Mouse (Mus musculus) adrenal gland, adult 18-20 months (tissue): Measurements from ENCODE around the gene Bend6. TPM values are rescaled to one million over a fixed set of nuclear protein-coding genes. Genes with fewer than 3 reads are reported as not detected.
"Not testable (repeated sequence)": the region's sequence is repeated elsewhere in the genome, so short reads cannot be mapped to it uniquely, and the experiment has no call there.

Source experiments
- DNase-seq, 2 experiments: peaks; one replicate each; pipeline ENCODE4 v3.0.0; 2021 to 2022; ENCODE audit warnings: low spot score in 2 of 2
- total RNA-seq, 2 experiments: library from RNA; stranded (reverse); gene quantifications; 1 replicate in 1 of 2; 2 replicates in 1 of 2; pipeline ENCODE4 v1.2.3; 2021

The Bend6 gene
- total RNA-seq, 2 experiments from 2014 or later: 0.83 to 1.2 TPM

DNA sequence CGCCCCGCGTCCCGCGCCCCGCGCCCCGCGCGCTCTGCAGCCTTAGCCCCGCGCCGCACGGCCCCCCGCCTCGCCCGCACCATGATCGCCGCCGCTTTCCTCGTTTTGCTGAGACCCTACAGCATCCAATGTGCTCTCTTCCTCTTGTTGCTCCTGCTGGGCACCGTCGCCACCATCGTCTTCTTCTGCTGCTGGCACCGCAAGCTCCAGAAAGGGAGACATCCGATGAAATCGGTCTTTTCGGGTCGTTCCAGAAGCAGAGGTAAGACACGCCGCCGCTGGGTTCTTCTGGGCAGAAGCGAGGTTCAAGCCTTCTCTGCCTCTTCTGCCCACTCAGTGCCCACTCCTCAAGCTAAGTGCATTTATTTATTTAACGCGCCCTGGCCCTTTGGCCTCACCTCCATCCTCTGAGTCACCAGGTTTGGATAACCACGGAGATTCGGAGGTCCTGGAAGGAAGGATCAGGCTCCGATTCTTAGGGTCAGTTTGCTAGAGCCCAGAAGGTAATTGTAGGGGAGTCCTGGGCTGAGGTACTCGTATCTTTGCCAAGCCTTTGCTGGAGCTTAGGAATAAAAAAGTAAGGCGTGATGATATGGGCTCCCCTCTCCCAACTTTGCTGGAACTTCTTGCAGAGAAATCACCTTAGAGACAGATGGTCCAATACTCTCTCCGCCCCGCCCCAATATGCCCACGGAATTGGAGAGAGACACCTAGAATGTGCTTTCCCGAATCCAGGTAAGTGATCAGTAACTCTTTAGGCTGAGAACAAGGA lies 761 bp upstream of the Bend6 start, which contains the start of gene Dst:
Gene Dst (plus strand): TSS at position 35 of the 772 bp plus-strand sequence.
- no peak for DNase-seq

DNA sequence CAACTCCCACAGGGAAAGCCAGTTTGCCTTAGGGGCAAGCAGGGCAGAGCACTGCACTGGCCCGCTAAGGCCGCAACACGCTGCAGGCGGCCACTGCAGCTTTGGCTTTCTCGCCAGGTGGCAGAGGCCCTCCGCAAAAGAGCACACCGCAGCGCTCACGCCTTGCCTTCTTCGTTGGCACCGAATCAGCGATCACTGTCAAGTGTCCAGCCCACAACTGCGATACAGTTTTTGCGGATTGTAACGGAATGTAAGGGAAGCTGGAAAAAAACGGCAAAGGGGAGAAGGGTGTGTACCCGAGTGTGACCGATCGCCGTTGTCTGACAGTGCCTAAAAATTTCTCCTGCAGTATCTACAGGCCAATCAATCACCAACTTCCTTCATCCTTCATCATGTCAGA lies 689 bp downstream of the Bend6 start:
- DNase-seq: no peak

DNA sequence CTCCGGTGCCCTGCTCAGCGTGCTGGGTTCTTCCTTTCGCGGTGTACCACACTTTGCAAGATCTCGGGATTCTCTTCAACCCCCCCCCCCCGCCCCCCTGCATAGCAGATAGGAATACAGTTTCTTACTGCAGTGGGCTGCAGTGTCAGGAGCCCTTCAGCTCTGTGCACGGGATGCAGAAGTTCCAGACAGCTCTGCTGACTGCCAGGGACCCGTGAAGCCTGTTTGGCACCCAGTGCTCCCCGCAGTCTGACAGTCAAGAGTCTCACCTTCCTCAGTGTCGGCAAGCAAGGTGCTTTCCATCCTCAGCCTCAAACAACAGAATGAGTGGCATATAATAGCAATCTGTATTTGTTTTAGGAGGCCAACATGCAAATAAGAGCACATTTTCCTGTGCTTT lies 1.4 kb downstream of the Bend6 start:
- no peak for DNase-seq

DNA sequence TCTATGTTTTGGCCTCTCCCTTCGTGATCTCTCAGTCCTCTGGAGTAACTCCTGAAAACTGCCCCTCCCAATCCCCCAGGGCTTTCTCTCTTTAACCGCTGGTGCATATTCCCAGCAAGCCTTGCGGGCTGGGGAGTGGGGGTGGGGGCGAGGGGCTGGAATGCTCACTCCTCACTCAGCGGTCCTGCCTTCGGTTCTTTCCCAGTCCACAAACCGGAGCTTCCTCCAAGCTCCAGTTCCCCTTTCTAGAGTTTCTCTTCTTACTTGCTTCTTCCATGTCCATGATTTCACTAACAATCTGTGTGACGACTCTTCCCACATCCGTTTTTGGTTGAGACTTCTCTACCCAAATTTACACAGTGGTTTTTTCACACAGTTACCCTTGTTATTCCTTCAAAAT lies 4.0 kb downstream of the Bend6 start:
- DNase-seq: no peak

DNA sequence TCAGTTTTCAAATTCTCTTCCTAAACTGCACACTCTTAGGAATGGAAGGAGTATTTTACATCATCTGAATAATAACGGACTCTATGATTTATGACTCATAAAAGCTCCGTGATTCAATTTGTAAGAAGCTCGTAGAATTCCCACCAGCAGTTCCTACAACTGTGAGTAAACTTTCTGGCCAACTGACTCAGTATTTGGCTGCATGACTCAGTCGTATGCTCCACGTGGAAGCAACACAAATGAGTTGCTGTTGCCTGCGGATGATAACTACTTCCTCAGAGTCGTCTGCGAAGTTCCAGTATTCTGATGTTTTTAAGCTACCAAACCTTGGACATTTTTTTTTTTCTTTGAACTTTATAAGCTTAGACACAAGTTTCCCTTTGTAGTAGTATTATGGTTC lies 7.4 kb downstream of the Bend6 start:
- DNase-seq: no peak

DNA sequence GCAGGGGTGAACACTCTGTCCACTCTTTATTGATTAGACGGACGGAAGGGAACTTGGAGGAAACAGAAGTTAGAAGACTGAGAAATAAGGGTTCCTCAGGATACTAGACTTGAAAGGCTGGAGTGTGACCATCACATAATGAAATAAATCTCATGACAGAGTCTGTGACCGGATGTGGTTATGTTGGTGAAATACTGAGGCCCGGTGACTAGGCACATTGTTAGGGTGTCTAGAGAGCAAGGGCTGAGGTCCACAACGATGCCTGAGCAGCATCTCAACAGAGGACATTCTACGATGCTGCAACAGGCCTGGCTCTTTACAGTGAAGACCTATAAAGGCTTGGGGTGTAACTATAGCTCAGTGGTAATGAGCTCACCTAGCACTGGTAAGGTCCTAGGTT lies 9.2 kb downstream of the Bend6 start:
- DNase-seq: no peak

DNA sequence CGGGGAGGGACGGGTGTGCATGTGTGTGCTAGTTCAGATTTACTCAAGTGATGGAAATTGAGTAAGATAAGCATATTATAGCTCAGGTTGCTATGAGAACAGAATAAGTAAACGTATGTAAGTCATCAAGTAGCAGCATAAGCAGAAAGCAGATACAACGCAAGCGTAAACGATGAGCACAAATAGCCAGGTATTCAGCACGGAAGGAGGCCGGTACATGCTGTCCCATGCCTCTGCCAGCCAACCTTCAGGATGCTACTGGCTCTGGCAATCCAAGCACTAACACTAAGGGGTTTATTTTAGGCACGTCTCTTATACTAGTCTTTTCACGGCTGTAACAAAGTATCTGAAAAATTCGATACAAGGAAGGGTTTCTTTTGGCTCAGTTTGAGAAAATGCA lies 10.2 kb downstream of the Bend6 start:
- no peak for DNase-seq

DNA sequence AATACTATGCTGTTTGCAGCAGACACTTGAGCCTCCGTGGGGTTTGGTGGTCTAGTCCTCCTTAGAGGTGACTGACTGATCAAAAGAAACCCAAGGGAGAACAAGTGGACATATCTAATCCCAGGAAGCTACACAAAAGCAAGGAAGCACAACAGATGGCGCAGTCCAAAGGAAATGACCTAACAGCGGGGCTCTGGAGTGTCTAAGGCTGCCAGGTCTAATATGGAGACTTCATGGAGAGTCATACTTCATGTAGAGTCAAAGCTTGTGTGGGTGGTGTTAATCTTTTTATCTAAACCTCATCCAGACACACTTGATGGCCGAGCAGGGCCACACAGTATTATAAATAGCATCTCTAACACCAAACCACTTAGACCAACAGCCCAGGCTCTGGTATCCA lies 10.9 kb downstream of the Bend6 start:
- DNase-seq: no peak

DNA sequence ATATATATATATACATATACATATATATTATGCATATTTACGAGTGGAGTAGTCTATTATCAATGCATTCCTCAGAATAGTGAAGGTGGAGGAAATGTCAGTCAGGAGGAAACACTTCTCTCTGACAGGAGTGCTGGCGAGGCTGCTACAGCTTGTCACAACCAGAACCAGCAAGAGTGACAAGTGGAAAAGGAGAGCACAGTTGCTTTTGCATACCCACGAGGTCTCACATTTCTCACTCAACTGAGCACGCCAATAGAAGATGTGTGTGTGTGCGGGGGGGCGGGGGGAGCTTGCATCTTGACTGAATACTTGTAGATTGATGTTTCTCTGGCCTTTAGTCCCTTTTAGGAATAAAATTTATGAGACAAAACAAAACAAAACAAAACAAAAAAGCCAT lies 11.5 kb downstream of the Bend6 start:
- no peak for DNase-seq

DNA sequence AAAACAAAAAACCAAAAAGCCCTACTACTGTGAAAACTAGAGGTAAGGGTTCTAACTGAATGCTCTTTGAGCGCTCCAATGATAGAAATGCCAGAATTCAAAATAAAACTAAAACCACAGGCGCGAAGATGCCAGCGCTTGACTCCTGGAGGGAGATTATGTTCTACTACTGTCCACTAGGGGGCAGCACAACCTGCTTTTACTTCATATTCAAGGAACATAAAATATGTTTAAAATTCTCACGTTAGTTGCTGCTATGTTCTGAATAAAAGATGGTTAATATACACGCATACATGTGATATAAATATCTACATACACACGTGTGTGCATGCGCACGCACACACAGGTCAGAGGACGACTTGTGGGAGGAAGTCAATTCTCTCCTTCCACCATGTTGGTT lies 14.8 kb downstream of the Bend6 start:
- DNase-seq: peak; percentile 42 to 52

DNA sequence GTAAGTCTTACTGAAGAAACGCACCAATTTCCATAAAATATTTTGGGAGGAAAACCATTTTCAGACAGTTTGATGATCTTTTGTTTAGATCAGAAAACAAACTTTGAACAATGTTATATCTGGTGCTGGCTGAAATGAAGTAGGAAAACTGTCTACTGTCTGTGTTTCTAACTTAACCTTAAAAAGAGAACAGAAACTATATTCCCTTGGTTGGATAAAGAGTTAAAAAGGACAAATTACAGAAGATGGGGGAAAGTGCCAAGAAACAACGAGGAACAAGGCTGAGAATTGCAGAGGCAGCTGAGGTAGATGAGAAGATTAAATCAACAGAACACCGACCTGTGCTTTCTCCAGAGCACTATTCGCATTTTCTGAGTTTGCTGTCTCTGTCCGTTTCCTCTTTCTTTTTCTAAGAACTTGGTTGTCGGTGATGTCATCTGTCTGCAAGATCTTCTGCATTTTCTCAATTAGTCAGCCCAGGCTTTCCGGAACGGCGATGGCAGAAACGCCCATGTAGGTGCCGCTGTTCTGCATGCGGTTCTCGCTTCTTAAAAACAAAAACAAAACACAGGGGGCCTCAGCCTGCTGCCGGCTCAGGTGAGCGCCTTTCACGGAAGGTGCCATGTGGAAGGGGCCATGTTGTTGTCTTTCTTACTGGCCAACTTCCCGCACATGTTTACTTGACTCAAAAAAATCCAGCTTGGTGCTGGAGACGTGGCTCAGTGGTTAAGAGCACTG lies 24.3 kb downstream of the Bend6 start:
- peak; percentile 10 to 27 for DNase-seq

DNA sequence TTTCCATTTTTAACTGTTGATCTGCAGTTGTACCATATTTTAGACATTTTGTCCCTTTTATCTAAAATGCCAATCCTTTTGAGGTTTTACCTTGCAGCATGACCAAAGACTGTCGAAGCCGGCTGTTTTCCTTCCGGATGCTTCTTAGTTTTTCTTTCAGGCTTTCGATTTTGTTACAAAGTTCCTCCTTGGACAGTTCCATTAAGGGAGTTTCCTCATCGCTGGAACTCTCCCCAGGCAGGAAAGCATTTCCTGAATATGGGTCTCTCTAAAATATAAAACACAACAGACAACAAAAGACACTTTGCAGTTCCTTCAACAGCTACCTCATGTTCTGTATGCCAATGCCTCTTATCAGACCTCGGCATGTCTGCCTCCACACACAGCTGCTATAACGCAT lies 29.4 kb downstream of the Bend6 start:
- DNase-seq: no peak

DNA sequence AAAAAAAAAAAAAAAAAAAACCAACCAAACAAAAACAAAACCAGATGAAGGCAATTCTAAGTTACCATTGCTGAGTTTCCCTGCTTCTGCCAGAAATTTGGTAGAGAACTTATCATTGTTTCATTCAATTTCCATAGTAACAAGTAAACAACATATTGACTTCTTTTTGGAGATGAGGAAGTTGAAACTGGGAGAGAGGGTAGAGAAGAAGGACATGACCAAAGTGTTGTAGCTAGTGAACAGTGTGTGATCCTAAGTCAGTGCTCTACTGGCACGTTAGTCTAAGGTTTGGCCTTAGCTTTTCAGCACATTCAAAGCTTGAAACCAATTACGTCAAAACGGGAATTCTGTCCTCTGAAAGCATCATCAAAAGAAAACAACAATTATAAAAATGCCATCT lies 31.2 kb downstream of the Bend6 start:
- DNase-seq: no peak

DNA sequence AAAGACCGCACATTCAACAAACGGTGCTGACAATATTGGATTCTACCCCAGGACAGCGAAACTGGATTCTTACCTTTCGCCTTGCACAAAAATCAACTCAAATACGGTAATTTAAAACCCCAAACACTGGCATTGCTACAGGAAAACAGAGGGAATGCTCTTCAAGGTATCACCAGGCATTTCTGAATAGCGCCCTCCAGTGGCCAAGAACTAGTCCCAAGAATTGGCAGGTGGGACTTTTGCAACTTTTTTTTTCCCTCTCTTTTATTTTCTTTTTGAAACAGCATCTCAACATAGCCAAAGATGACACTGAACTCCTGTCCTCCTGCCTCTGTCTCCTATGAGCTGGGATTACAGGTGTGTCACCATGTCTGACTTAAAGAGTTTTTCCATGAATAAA lies 31.9 kb downstream of the Bend6 start:
- DNase-seq: peak in 1 of 2 experiments; percentile 27

DNA sequence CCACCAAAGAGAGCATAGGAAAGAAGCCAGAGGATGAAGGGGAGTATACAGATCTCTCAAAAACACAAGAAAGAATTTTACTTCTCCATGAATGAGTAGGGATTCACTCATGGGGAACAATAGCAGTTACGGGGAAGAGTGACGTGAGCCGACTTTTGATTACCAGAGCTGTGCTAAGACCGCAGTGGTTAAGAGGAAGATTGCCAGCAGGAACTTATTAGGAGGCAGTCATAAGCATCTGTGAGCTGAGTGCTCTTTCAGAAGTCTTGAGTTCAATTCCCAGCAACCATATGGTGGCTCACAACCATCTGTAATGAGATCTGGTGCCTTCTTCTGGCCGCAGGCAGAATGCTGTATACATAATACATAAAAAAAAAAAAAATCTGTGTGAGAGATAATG lies 34.1 kb downstream of the Bend6 start:
- no peak for DNase-seq

DNA sequence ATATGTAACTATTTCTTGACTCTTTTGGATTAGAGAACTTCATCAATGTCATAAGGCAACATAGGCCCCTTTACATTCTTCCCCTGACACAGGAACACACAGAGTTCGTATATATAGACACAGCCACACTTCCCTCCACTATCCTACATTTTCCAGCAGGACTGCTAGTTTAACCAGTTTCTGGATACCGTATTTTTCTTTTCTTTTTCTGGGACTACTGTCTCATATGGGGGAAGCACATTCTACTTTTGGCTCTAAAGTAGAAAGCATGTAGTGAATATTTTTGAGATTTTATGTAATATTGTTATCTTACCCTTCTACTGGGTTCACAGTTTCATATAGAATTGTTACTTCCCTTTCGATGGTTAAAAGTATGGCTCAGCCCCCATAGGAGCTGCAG lies 38.2 kb downstream of the Bend6 start:
- DNase-seq: no peak

DNA sequence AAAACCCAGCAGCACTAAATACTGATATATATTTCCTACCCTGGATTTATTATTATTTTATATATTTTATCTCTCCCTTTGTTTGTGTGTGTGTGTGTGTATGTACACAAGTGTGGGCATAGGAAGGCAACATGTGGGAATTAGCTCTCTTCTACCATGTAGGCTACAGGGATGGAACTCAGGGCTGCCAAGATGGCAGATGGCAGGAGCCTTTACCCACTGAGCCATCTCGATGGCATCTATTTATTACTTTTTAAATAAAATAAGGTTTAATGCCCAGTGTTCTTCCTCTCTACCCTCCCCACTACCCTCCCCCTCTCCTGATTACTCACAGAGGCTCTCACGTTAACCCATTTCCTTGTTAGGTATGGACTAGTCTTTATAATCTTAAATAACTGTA lies 38.6 kb downstream of the Bend6 start:
- DNase-seq: no peak

DNA sequence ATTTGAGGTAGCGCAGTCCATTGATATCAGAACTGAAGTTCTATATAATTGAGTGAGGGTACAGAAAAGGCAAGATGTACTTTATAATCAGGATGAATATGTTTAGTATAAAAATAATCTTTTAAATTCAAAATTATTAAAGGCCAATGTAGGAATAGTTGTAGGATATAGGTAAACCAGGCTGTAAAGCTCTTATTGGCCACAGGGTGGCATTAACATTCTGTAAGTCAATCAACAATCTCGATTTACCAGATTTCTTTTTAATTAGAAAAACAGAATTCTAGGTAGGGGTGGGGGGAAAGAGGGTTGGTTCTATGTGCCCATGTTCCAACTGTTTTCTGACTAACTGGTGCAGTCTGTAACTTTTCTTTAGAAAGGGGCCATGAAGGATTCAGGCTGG lies 60.8 kb downstream of the Bend6 start:
- no peak for DNase-seq

DNA sequence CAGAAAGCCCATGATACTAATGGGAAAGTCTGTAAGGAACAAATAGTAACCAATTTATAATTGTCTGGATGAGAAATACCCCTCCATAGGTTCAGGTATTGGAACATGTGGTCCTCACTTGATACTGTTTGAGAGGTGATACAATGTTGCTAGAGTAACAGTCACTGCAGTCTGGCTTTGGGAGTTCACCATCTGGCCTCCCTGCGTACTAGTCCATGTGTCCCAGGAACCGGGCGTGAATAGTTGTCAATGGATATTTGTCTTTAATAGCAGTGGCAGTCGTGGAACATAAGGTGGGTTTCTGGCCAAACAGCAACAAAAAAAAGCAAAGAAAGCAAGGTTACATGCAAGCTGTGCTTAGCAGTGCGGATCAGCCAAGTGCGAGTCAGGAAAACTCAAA lies 63.8 kb downstream of the Bend6 start:
- no peak for DNase-seq

DNA sequence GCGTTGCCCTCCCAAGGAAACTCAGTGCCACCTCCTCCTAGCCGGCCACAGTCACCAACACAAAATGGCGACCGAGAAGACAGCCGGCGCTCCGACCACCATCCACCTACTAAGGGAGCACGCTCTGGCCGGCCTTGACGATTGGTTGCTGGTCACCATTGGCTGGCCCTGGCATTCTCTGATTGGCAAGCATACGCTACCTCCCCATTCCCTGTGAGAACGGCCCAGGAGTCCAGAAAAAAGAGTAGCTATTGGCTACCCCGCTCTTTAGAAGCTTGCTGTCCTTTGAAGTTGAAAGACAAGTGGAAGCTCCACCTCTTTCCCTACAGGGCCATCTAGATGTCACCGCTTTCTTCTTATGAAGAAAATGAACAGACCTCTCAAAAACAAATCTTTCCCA lies 68.7 kb downstream of the Bend6 start:
- not testable (repeated sequence) for DNase-seq

DNA sequence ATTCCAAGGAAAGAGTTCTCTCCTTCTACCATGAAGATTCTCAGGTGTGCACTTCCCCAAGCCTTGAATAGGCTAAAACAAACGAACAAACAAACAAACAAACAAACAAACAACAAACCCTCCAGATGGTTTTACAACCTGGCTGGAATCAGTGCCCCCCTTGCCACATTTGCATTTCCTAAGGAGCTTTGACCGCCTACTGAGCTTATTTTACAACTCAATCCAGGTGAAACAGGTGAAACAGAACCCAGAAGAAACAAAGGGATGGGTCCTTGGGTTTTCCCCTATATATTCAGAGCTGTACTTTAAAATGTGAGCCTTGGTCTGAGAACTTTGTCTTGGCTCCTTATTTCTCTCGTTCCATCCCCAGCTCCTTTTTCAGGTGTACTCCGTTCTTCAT lies 77.0 kb downstream of the Bend6 start:
- DNase-seq: no peak

DNA sequence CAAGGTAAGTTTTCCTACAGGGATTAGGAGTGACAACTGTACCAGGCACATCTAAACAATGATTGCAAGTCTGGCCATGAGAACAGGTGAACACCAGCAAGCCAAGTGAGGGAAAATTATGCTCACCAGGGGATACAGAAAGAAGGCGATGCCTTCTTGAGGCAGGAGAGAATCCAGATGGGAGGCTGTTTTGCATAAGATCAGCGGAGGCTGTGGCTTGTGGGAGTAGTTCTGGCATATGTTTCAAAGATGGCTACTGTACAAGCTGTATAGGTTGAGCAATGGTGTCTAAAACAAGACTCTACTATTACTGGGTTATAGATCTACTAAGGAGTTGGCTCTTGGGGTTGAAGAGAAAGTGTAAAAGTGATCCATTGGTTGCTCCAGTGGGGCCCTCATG lies 89.7 kb downstream of the Bend6 start:
- no peak for DNase-seq
